Mouse (Mus musculus): Measurements from ENCODE around the gene Arf4. TPM values are rescaled to one million over a fixed set of nuclear protein-coding genes. Genes with fewer than 3 reads are reported as not detected.

The Arf4 gene
- total RNA-seq (2021), result 100 to 1,000 TPM; 182 to 190 TPM
- long read RNA-seq, experiment 1, transcript Arf4-201 (6 exons, 2,165 nt), result major isoform, 133 of 136 reads
- long read RNA-seq, experiment 1, partial matches to known transcripts, result 0 of 136 reads
- long read RNA-seq, experiment 1, other reads (novel, unspliced or antisense), result 1 of 136 reads
- long read RNA-seq, experiment 2, transcript Arf4-201 (6 exons, 2,165 nt), result major isoform, 227 of 237 reads
- long read RNA-seq, experiment 2, partial matches to known transcripts, result 3 of 237 reads
- long read RNA-seq, experiment 2, other reads (novel, unspliced or antisense), result 5 of 237 reads

DNA sequence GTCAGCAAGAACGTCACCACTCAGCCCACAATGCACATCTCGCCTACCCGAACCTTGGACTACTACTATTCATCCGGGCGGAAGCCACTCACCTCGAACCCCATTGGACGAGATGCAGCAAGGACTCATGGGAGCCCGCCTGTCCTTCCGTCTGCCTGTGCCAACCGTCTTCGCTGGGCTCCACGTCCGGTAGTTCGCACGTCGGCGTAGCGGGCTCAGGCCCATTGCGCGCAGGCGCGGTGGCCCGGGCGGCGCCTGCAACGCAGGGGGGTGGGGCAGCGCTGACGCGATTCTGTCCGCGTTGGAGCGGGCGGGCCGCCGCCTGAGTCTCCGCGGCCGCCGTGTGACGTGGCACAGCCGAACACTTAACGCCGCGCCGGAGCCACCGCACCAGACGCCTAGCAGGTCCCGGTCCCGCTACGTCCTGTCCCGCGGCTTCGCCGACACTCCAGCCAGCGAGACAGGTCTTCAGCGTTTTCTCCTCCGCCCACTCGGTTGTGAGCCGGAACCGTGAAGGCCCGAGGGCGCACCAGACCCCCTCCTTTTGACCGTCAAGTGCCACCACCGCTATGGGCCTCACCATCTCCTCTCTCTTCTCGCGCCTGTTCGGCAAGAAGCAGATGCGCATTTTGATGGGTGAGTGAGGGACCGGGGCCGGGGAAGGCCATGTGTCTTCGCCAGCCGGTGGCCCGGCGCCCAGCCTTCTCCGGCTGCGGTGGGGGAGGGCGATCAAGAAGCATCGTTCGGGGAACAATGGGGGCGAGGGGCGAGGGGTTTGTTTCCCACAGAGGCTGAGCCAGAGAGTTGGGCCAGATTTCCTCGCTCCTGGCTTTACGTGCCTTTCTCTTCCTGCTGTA, at the start of gene Arf4:
Gene Arf4, plus strand, starts transcription at position 224 of the 857 bp plus-strand sequence.
- peak; percentile 91 to 93 for DNase-seq (ENCODE audit: low spot score in 2 of 2)

- DNase-seq (ENCODE audit: low spot score in 2 of 2), result no peak
Measured at GRCm38 (mm10) chr14:26591353-26591752, 46.5 kb upstream of the Arf4 start.

- no peak for DNase-seq (ENCODE audit: low spot score in 2 of 2)
Measured at GRCm38 (mm10) chr14:26593281-26593895, 44.5 kb upstream of the Arf4 start.

DNA sequence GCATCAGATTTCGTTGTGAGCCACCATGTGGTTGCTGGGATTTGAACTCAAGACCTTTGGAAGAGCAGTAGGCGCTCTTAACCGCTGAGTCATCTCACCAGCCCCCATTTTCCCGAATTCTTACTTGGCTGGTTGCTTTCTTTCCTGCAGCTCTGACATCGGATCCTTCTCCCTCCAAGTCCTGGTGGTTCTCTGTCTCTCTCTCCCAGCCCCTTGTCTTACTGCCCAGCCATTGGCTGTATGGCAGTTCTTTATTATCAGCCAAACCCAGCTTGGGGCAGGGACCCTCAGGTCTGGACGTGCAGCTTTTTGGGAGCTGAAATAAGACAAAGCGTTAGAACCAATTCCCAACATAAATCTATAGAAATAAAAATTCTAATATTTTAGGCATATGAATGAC, 42.7 kb upstream of the Arf4 start:
- no peak for DNase-seq (ENCODE audit: low spot score in 2 of 2)

DNA sequence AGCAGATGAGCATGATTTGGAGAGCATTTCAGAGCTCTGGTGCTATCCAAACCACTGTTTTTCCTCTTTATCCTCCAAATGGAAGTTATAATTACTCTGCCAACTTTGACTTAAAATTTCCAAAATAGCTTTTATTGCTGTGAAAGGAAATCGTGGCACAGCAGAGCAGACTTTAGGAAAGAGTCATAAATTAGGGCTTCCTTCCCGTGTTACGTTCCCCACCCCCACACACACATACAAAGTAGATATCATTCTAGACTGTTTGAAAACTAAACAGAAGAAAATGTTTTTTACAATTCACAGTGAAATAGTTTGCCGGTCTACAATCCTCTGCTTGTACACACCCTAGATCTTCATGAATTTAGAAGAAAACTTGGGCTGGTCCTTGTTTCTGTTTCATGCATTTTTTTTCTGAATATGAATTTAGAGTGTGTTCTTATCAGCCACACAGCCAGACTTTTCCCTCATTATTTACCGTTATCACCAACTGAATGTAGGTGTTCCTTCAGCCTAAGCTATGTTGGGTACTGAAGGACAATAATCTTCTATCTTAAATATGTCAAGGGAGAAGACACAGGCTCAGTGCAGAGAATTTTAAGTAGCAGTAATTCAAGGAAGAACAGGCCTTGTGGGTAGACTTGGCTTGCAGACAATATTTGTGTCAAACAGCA, 42.0 kb upstream of the Arf4 start:
- no peak for DNase-seq (ENCODE audit: low spot score in 2 of 2)

DNA sequence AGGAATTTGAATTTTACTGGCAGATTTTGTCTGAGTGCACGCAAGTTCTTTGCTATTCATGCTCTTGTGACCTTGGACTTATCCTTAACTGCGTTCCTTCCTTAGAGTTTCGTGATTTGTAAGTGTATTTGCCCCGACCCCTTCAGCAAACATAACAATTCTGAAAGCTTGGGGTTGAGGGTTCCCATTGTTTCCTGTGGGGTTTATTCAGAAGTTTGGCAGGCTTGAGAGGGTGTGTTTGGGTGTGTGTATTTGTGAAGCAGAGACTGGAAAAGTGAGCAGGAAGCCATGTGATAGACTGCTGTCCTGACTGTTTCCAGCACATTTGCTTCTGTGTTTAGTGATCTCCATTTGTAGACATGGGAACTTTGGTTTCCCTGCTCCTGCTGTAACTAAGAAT, 32.5 kb upstream of the Arf4 start:
- DNase-seq (ENCODE audit: low spot score in 2 of 2), result no peak

GRCm38 (mm10) chr14:26609674-26610073, 28.2 kb upstream of the Arf4 start:
- DNase-seq (ENCODE audit: low spot score in 2 of 2), result no peak

DNA sequence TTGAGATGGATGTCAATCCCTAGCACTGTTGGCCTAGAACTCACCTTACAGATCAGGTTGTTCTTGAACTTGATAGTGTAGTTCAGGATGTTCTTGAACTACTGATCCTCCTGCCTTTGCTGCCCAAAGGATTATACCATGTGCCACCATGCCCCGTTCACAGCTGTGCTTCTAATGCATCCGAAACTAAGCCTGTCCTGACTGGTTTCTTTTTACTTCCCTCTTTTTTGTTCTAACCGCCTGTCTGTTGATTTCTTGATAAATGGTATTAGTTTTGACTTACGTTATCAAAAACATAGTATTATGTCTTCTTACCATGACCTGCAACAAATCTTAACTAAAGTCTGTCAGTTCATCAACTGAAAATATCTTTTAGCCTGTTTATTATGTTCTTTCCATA, 27.2 kb upstream of the Arf4 start:
- DNase-seq (ENCODE audit: low spot score in 2 of 2), result no peak

GRCm38 (mm10) chr14:26625301-26625700, 12.6 kb upstream of the Arf4 start:
- DNase-seq (ENCODE audit: low spot score in 2 of 2), result no peak

DNA sequence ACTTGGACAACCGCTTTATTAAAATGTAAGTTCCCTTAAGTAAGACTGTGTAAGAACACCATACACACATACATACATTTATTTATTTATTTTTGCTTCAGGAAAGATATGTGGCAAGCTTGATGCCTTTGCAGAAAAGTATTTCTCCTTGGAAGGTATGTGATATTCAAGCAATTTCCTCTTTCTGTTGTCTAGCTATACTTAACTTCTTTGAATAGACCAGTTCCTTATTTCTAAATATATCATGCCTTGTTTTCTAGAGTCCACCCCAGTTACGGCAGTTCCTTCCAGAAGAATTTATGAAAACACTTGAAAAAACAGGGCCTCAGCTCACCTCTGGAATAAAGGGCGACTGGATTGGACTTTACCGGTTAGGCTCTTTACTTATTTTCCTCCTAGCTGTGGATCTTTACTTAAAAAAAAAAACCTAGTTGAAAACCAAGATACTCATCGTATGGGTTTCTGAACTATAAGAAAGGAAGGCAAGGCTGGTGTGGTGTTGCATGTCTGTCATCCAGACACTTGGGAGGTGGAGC, 11.2 kb upstream of the Arf4 start:
- DNase-seq (ENCODE audit: low spot score in 2 of 2), result no peak

GRCm38 (mm10) chr14:26637025-26637850, 636 bp upstream of the Arf4 start:
- no peak for DNase-seq (ENCODE audit: low spot score in 2 of 2)

GRCm38 (mm10) chr14:26638708-26639084, 822 bp downstream of the Arf4 start:
- peak; percentile 9 to 27 for DNase-seq (ENCODE audit: low spot score in 2 of 2)

GRCm38 (mm10) chr14:26639251-26639650, 1.4 kb downstream of the Arf4 start:
- no peak for DNase-seq (ENCODE audit: low spot score in 2 of 2)

- DNase-seq (ENCODE audit: low spot score in 2 of 2), result no peak
Measured at GRCm38 (mm10) chr14:26639961-26640360, 2.1 kb downstream of the Arf4 start.

GRCm38 (mm10) chr14:26643006-26643624, 5.2 kb downstream of the Arf4 start:
- DNase-seq (ENCODE audit: low spot score in 2 of 2), result no peak

- DNase-seq (ENCODE audit: low spot score in 2 of 2), result no peak
Measured at GRCm38 (mm10) chr14:26645989-26646650, 8.2 kb downstream of the Arf4 start.

DNA sequence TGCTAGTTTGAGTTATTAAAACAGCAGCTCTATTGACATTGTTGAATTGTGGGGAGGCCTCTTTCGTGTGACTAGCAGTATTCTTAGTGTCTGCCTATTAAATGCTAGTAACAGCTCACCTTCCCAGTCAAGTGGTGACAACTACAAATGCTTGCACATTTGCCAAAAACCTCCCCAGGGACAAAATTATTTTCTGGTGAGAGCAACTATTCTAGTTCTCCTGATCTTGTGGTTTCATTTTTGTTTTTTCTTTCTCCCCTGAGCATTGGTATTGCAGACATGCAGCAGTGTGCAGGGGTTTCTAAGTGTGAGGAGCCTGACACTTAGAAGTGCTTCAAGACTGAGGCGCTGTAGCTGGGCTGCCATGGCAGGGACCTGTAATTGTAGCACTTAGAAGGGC, 9.9 kb downstream of the Arf4 start:
- no peak for DNase-seq (ENCODE audit: low spot score in 2 of 2)

DNA sequence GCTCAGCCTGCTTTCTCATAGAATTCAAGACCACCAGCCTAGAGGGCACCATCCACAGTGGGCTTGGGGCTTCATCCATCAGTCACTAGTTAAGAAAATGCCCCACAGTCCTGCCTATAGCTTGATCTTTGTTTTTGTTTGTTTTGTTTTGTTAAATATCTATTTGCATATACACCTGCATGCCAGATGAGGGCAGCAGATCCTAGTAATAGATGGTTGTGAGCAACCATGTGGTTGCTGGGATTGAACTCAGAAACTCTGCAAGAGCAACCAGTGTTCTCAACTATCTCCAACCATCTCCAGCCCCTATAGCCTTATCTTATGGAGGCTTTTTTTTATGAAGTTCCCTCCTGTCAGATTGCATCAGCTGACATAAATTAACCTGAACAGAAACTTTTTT, 14.0 kb downstream of the Arf4 start:
- DNase-seq (ENCODE audit: low spot score in 2 of 2), result no peak

- DNase-seq (ENCODE audit: low spot score in 2 of 2), result no peak
Measured at GRCm38 (mm10) chr14:26658178-26658577, 20.3 kb downstream of the Arf4 start.

Data from adrenal gland, postnatal 4 days (tissue).